ENCODE assay signal across 8 mouse cellular contexts in genomic region chr12:112644855-112645506, GRCm38 (mm10). TPM values are rescaled to one million over a fixed set of nuclear protein-coding genes. Genes with fewer than 3 reads are reported as not detected.
DNase-seq lines count a peak whose midpoint lies in the region; ATAC-seq and TF ChIP-seq lines count a peak whose summit lies in the region.

No protein-coding gene starts in this region.

- TF ChIP-seq EP300 in lung, postnatal 0 days (IDR thresholded peaks at IDR 0.05): no peak

- no peaks in the 10 kb centered on the region for H3K9me3 ChIP-seq in heart, embryonic 11.5 days (replicated peaks; ENCODE audit: control insufficient read depth, low read length)
- H3K9me3 ChIP-seq in ES-E14 (ENCODE audit: control insufficient read depth, insufficient read depth, low read depth, low read length): no peaks in the 10 kb centered on the region
- H3K9me3 ChIP-seq in embryonic facial prominence, embryonic 12.5 days: no peaks in the 10 kb centered on the region
- H3K9me3 ChIP-seq in intestine, embryonic 14.5 days (ENCODE audit: control insufficient read depth, low read length): no peaks in the 10 kb centered on the region
- no peaks in the 10 kb centered on the region for H3K9me3 ChIP-seq in lung, postnatal 0 days (ENCODE audit: low read length)
- H3K9me3 ChIP-seq in stomach, embryonic 14.5 days (ENCODE audit: control insufficient read depth, low read depth, low read length): no peaks in the 10 kb centered on the region

- no peak for DNase-seq in heart, postnatal 25 days (ENCODE audit: low spot score)
- DNase-seq in ES-E14 (ENCODE audit: low read depth, low spot score): no peak
- DNase-seq in intestine, embryonic 14.5 days (ENCODE audit: low spot score): peak; percentile 77
- peak; percentile 54 for DNase-seq in lung, postnatal 0 days (ENCODE audit: low spot score)
- DNase-seq in adrenal gland, postnatal 4 days (ENCODE audit: low spot score in 2 of 2): no peak

- TF ChIP-seq CTCF in lung, postnatal 0 days (IDR thresholded peaks at IDR 0.05): no peak

- peak overlapping the region; percentile 97 for H3K4me2 ChIP-seq in heart, embryonic 11.5 days
- peak overlapping the region; percentile 92 for H3K4me2 ChIP-seq in embryonic facial prominence, embryonic 12.5 days (replicated peaks)
- peak overlapping the region; percentile 88 for H3K4me2 ChIP-seq in intestine, embryonic 14.5 days (ENCODE audit: low read length)
- H3K4me2 ChIP-seq in lung, postnatal 0 days (replicated peaks; ENCODE audit: low read depth, low read length): peak overlapping the region; percentile 97
- H3K4me2 ChIP-seq in stomach, embryonic 14.5 days (replicated peaks; ENCODE audit: low read depth, low read length): peak overlapping the region; percentile 88

- H3K27ac ChIP-seq in heart, embryonic 11.5 days (ENCODE audit: low read depth, low read length): peak overlapping the region; percentile 54
- H3K27ac ChIP-seq in ES-E14 (ENCODE audit: insufficient read depth, low read depth, low read length, poor library complexity, severe bottlenecking): peak overlapping the region; percentile 58
- H3K27ac ChIP-seq in embryonic facial prominence, embryonic 12.5 days: peak overlapping the region; percentile 90
- peak overlapping the region; percentile 87 for H3K27ac ChIP-seq in intestine, embryonic 14.5 days (ENCODE audit: low read depth)
- H3K27ac ChIP-seq in lung, postnatal 0 days (ENCODE audit: low read length): peak overlapping the region; percentile 86
- H3K27ac ChIP-seq in stomach, embryonic 14.5 days (ENCODE audit: low read length): peak overlapping the region; percentile 85

- H3K27me3 ChIP-seq in heart, embryonic 11.5 days (ENCODE audit: control insufficient read depth, insufficient read depth, low read length): no peaks in the 10 kb centered on the region
- no peaks in the 10 kb centered on the region for H3K27me3 ChIP-seq in embryonic facial prominence, embryonic 12.5 days
- H3K27me3 ChIP-seq in intestine, embryonic 14.5 days (replicated peaks; ENCODE audit: control insufficient read depth, insufficient read depth, low read length): no peaks in the 10 kb centered on the region
- no peaks in the 10 kb centered on the region for H3K27me3 ChIP-seq in lung, postnatal 0 days (replicated peaks; ENCODE audit: insufficient read depth, low read length)
- H3K27me3 ChIP-seq in stomach, embryonic 14.5 days (ENCODE audit: control insufficient read depth, insufficient read depth, low read length): no peaks in the 10 kb centered on the region

- ATAC-seq in heart, embryonic 11.5 days (replicated peaks; ENCODE audit: insufficient number of reproducible peaks, low FRiP score, low TSS enrichment): no peak; the same call in 1 of the 2 replicates
- ATAC-seq in embryonic facial prominence, embryonic 12.5 days (ENCODE audit: insufficient number of reproducible peaks, insufficient read depth, low FRiP score, low TSS enrichment): peak; percentile 16; the same call in 1 of the 2 replicates
- ATAC-seq in intestine, embryonic 14.5 days (replicated peaks; ENCODE audit: low FRiP score, low TSS enrichment, low read depth): no peak; the same call in 1 of the 2 replicates
- ATAC-seq in lung, postnatal 0 days: peak; percentile 0
- ATAC-seq in stomach, embryonic 14.5 days (ENCODE audit: insufficient number of reproducible peaks, insufficient read depth, low FRiP score, low read depth): no peak

- H3K36me3 ChIP-seq in heart, embryonic 11.5 days (ENCODE audit: control insufficient read depth, insufficient read depth, low read length): peaks cover 4% of the 10 kb centered on the region
- H3K36me3 ChIP-seq in ES-E14 (ENCODE audit: control insufficient read depth, insufficient read depth, low read length, poor library complexity, severe bottlenecking): peaks cover 29% of the 10 kb centered on the region
- peaks cover 23% of the 10 kb centered on the region for H3K36me3 ChIP-seq in embryonic facial prominence, embryonic 12.5 days
- peaks cover 23% of the 10 kb centered on the region for H3K36me3 ChIP-seq in intestine, embryonic 14.5 days (ENCODE audit: control insufficient read depth, insufficient read depth, low read length)
- H3K36me3 ChIP-seq in lung, postnatal 0 days (ENCODE audit: insufficient read depth, low read length): 0 out of 2 replicates have a peak, but pooled peaks cover 11% of the 10 kb centered on the region
- H3K36me3 ChIP-seq in stomach, embryonic 14.5 days (ENCODE audit: control insufficient read depth, insufficient read depth, low read length): peaks cover 16% of the 10 kb centered on the region

- in situ Hi-C loops in ES-E14 (cut with MboI; ENCODE audit: low sequenced_read_pairs in 2 of 2, unreplicated experiment in 2 of 2): no loop called here

- H3K4me3 ChIP-seq in heart, embryonic 11.5 days (ENCODE audit: low read depth, low read length): peak overlapping the region; percentile 84
- peak overlapping the region; percentile 81 to 83 for H3K4me3 ChIP-seq in ES-E14 (ENCODE audit: insufficient read depth in 1 of 2, low read depth in 1 of 2, low read length in 2 of 2, poor library complexity in 1 of 2, severe bottlenecking in 1 of 2)
- H3K4me3 ChIP-seq in embryonic facial prominence, embryonic 12.5 days: peak overlapping the region; percentile 69
- peak overlapping the region; percentile 93 for H3K4me3 ChIP-seq in intestine, embryonic 14.5 days (ENCODE audit: low read depth, low read length)
- H3K4me3 ChIP-seq in lung, postnatal 0 days (ENCODE audit: low read depth, low read length): peak overlapping the region; percentile 68
- peak overlapping the region; percentile 85 for H3K4me3 ChIP-seq in stomach, embryonic 14.5 days (ENCODE audit: low read depth, low read length)

- H3K4me1 ChIP-seq in heart, embryonic 11.5 days (ENCODE audit: control insufficient read depth, insufficient read depth, low read length): peaks cover 18% of the 10 kb centered on the region
- H3K4me1 ChIP-seq in ES-E14 (ENCODE audit: control insufficient read depth in 2 of 2, insufficient read depth in 2 of 2, low read length in 2 of 2, poor library complexity in 1 of 2): peaks cover 0 to 13% of the 10 kb centered on the region in 2 experiments; a peak in 2 of 4 replicates
- H3K4me1 ChIP-seq in embryonic facial prominence, embryonic 12.5 days: peaks cover 14% of the 10 kb centered on the region
- peaks cover 16% of the 10 kb centered on the region for H3K4me1 ChIP-seq in intestine, embryonic 14.5 days (replicated peaks; ENCODE audit: control insufficient read depth, insufficient read depth, low read length)
- H3K4me1 ChIP-seq in lung, postnatal 0 days (ENCODE audit: insufficient read depth, low read depth, low read length): no peaks in the 10 kb centered on the region; the same call in 1 of the 2 replicates
- H3K4me1 ChIP-seq in stomach, embryonic 14.5 days (ENCODE audit: control insufficient read depth, insufficient read depth, low read length): peaks cover 11% of the 10 kb centered on the region

- under 1% methylated on average over 75 of the region's 75 CpGs for WGBS in heart, embryonic 11.5 days (ENCODE audit: insufficient replicate concordance)
- under 1% methylated on average over 74 of the region's 75 CpGs for WGBS in embryonic facial prominence, embryonic 12.5 days
- under 1% methylated on average over 75 of the region's 75 CpGs for WGBS in intestine, embryonic 14.5 days
- WGBS in lung, postnatal 0 days: under 1% methylated on average over 64 of the region's 75 CpGs
- under 1% methylated on average over 75 of the region's 75 CpGs for WGBS in stomach, embryonic 14.5 days

- intact Hi-C loops in heart, postnatal 25 days (cut with DNase I): no loop called here

- peak overlapping the region; percentile 90 for H3K9ac ChIP-seq in heart, embryonic 11.5 days (ENCODE audit: low read depth, low read length)
- H3K9ac ChIP-seq in ES-E14 (ENCODE audit: insufficient read depth, low read depth, low read length, poor library complexity, severe bottlenecking): peak overlapping the region; percentile 92
- peak overlapping the region; percentile 77 for H3K9ac ChIP-seq in embryonic facial prominence, embryonic 12.5 days
- peak overlapping the region; percentile 81 for H3K9ac ChIP-seq in intestine, embryonic 14.5 days (ENCODE audit: low read length)
- peak overlapping the region; percentile 76 for H3K9ac ChIP-seq in lung, postnatal 0 days (replicated peaks; ENCODE audit: low read depth)
- peak overlapping the region; percentile 74 for H3K9ac ChIP-seq in stomach, embryonic 14.5 days (replicated peaks; ENCODE audit: low read depth, low read length)

RNA-seq across cellular contexts. Expression of gene Siva1, which starts 0.5 kb away (rescaled TPM):
- 141 and 156 TPM in 2 replicates for polyA plus RNA-seq in heart, embryonic 11.5 days (2014; fragmentation: Nextera tagmentation; extraction: Ambion mirVana)
- total RNA-seq in heart, postnatal 25 days (2021): 10 to 100 TPM; 29.5 to 35.7 TPM
- total RNA-seq in ES-E14 (2012; rRNA removed): 301 and 355 TPM in 2 replicates
- polyA plus RNA-seq in embryonic facial prominence, embryonic 12.5 days (2016; fragmentation: Nextera tagmentation; extraction: Ambion mirVana): 205 and 218 TPM in 2 replicates
- polyA plus RNA-seq in intestine, embryonic 14.5 days (2014; fragmentation: Nextera tagmentation; extraction: Ambion mirVana): 315 and 324 TPM in 2 replicates
- 130 and 152 TPM in 2 replicates for polyA plus RNA-seq in lung, postnatal 0 days (2015; fragmentation: Nextera tagmentation; extraction: Ambion mirVana)
- 250 and 274 TPM in 2 replicates for polyA plus RNA-seq in stomach, embryonic 14.5 days (2014; fragmentation: Nextera tagmentation; extraction: Ambion mirVana)
- 10 to 100 TPM; 69.9 to 72.6 TPM for total RNA-seq in adrenal gland, postnatal 4 days (2021)

RNA-seq across cellular contexts. Expression of gene Adssl1, which starts 25.1 kb away (rescaled TPM):
- polyA plus RNA-seq in heart, embryonic 11.5 days (2014; fragmentation: Nextera tagmentation; extraction: Ambion mirVana): 73.3 and 75.2 TPM in 2 replicates
- total RNA-seq in heart, postnatal 25 days (2021): 100 to 1,000 TPM; 147 TPM
- total RNA-seq in ES-E14 (2012; rRNA removed): 2.0 and 2.4 TPM in 2 replicates
- polyA plus RNA-seq in embryonic facial prominence, embryonic 12.5 days (2016; fragmentation: Nextera tagmentation; extraction: Ambion mirVana): 5.0 and 6.6 TPM in 2 replicates
- polyA plus RNA-seq in intestine, embryonic 14.5 days (2014; fragmentation: Nextera tagmentation; extraction: Ambion mirVana): 1.8 and 2.0 TPM in 2 replicates
- 29.9 and 43.0 TPM in 2 replicates for polyA plus RNA-seq in lung, postnatal 0 days (2015; fragmentation: Nextera tagmentation; extraction: Ambion mirVana)
- 2.8 and 3.1 TPM in 2 replicates for polyA plus RNA-seq in stomach, embryonic 14.5 days (2014; fragmentation: Nextera tagmentation; extraction: Ambion mirVana)
- total RNA-seq in adrenal gland, postnatal 4 days (2021): 10 to 100 TPM; 17.1 to 19.5 TPM

RNA-seq across cellular contexts. Expression of gene Akt1, which starts 29.7 kb away (rescaled TPM):
- polyA plus RNA-seq in heart, embryonic 11.5 days (2014; fragmentation: Nextera tagmentation; extraction: Ambion mirVana): 94.2 and 108 TPM in 2 replicates
- total RNA-seq in heart, postnatal 25 days (2021): 100 to 1,000 TPM; 206 to 215 TPM
- total RNA-seq in ES-E14 (2012; rRNA removed): 44.1 and 58.9 TPM in 2 replicates
- polyA plus RNA-seq in embryonic facial prominence, embryonic 12.5 days (2016; fragmentation: Nextera tagmentation; extraction: Ambion mirVana): 98.8 and 153 TPM in 2 replicates
- polyA plus RNA-seq in intestine, embryonic 14.5 days (2014; fragmentation: Nextera tagmentation; extraction: Ambion mirVana): 56.2 and 58.8 TPM in 2 replicates
- 78.8 and 91.3 TPM in 2 replicates for polyA plus RNA-seq in lung, postnatal 0 days (2015; fragmentation: Nextera tagmentation; extraction: Ambion mirVana)
- 55.6 and 64.6 TPM in 2 replicates for polyA plus RNA-seq in stomach, embryonic 14.5 days (2014; fragmentation: Nextera tagmentation; extraction: Ambion mirVana)
- total RNA-seq in adrenal gland, postnatal 4 days (2021): 100 to 1,000 TPM; 334 to 351 TPM

RNA-seq across cellular contexts. Expression of gene Zbtb42, which starts 33.6 kb away (rescaled TPM):
- polyA plus RNA-seq in heart, embryonic 11.5 days (2014; fragmentation: Nextera tagmentation; extraction: Ambion mirVana): 2.8 and 4.2 TPM in 2 replicates
- total RNA-seq in heart, postnatal 25 days (2021): 1 to 10 TPM; 6.4 to 6.7 TPM
- 1.3 and 1.8 TPM in 2 replicates for total RNA-seq in ES-E14 (2012; rRNA removed)
- 2.1 and 2.5 TPM in 2 replicates for polyA plus RNA-seq in embryonic facial prominence, embryonic 12.5 days (2016; fragmentation: Nextera tagmentation; extraction: Ambion mirVana)
- 9.4 and 9.8 TPM in 2 replicates for polyA plus RNA-seq in intestine, embryonic 14.5 days (2014; fragmentation: Nextera tagmentation; extraction: Ambion mirVana)
- polyA plus RNA-seq in lung, postnatal 0 days (2015; fragmentation: Nextera tagmentation; extraction: Ambion mirVana): 14.0 and 14.6 TPM in 2 replicates
- 10.9 and 14.2 TPM in 2 replicates for polyA plus RNA-seq in stomach, embryonic 14.5 days (2014; fragmentation: Nextera tagmentation; extraction: Ambion mirVana)
- total RNA-seq in adrenal gland, postnatal 4 days (2021): 1 to 10 TPM; 6.4 to 6.8 TPM

RNA-seq across cellular contexts. Expression of gene Inf2, which starts 56.4 kb away (rescaled TPM):
- 3.2 and 3.8 TPM in 2 replicates for polyA plus RNA-seq in heart, embryonic 11.5 days (2014; fragmentation: Nextera tagmentation; extraction: Ambion mirVana)
- total RNA-seq in heart, postnatal 25 days (2021): 10 to 100 TPM; 15.8 to 20.0 TPM
- total RNA-seq in ES-E14 (2012; rRNA removed): 17.8 and 21.0 TPM in 2 replicates
- polyA plus RNA-seq in embryonic facial prominence, embryonic 12.5 days (2016; fragmentation: Nextera tagmentation; extraction: Ambion mirVana): 2.9 and 3.1 TPM in 2 replicates
- 4.3 and 4.6 TPM in 2 replicates for polyA plus RNA-seq in intestine, embryonic 14.5 days (2014; fragmentation: Nextera tagmentation; extraction: Ambion mirVana)
- 4.9 and 5.2 TPM in 2 replicates for polyA plus RNA-seq in lung, postnatal 0 days (2015; fragmentation: Nextera tagmentation; extraction: Ambion mirVana)
- polyA plus RNA-seq in stomach, embryonic 14.5 days (2014; fragmentation: Nextera tagmentation; extraction: Ambion mirVana): 4.4 and 5.0 TPM in 2 replicates
- 10 to 100 TPM; 26.5 to 27.3 TPM for total RNA-seq in adrenal gland, postnatal 4 days (2021)

Comparison
In these comparisons a context has a peak if more than half of its experiments do, and no peak if none do; other contexts are left out.
1. ATAC-seq: peak in embryonic facial prominence, embryonic 12.5 days (single experiment) and lung, postnatal 0 days (single experiment); none in heart, embryonic 11.5 days (single experiment), intestine, embryonic 14.5 days (single experiment) and stomach, embryonic 14.5 days (single experiment).
2. DNase-seq: peak in intestine, embryonic 14.5 days (single experiment) and lung, postnatal 0 days (single experiment); none in heart, postnatal 25 days (single experiment), ES-E14 (single experiment) and adrenal gland, postnatal 4 days (0 of 2).
3. Peak in every context shown above with its lines, with median percentiles within 50 percentile points of each other: H3K27ac ChIP-seq, H3K4me2 ChIP-seq, H3K4me3 ChIP-seq and H3K9ac ChIP-seq.